Mouse (Mus musculus) heart, postnatal 0 days (tissue): ENCODE results near the gene Snx9.

Source experiments
- CTCF ChIP-seq: IDR thresholded peaks from 2 replicates; pipeline ENCODE4 v1.5.1; 2016; ENCODE audit warnings: antibody characterized with exemption, control low read depth, low read depth
- EP300 ChIP-seq: IDR thresholded peaks from 2 replicates; pipeline ENCODE4 v1.6.1; 2016; ENCODE audit warnings: antibody characterized with exemption, low read depth

DNA sequence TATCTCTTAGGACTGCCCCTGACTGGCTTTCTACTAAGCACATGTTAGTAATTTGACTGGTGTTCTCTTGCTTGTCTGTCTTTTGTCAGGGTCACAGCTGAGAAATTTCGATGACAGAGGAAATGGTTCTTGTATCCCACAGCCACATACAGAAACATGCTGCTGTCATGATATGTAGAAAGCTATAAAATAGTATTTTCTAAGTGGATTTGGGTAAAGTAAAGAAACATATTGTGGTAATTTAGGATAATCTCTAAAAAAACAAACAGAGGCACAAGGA lies 26.5 kb upstream of the Snx9 start:
- TF ChIP-seq CTCF, result no peak
- no peak for TF ChIP-seq EP300
